Mouse (Mus musculus): ENCODE measurements around the gene Lrrn2.

Lrrn2 gene

GRCm38 (mm10) chr1:132880161-132881005 lies at the start of gene Lrrn2:
Gene Lrrn2 (plus strand): TSS chr1:132880273.
- DNase-seq (ENCODE audit: low spot score in 2 of 2), result no peak

- no peak for DNase-seq (ENCODE audit: low spot score in 2 of 2)
These were observed 48.1 kb upstream of the Lrrn2 start for GRCm38 (mm10) chr1:132831963-132832362.

DNA sequence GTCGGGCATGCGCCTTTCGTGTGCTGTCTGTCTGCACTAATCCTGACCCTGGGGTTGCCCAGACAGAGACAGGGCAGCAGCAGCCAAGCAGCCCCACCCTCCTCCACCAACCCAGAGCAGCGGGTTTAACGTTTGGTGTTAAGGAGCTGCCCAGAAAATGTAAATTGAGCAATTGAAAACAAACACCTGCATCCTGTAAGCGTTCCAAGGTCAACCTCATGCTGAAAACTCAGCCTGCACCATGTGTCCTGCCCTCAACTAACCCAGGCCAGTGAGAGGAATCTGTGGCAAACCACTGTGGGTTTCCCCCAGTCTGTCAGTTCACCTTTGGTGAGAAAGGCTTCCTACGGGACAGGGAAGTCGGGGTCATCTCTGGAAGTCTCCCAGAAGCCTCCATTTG lies 46.0 kb upstream of the Lrrn2 start:
- DNase-seq (ENCODE audit: low spot score in 2 of 2), result no peak

- DNase-seq (ENCODE audit: low spot score in 2 of 2), result no peak
These were observed 43.2 kb upstream of the Lrrn2 start for GRCm38 (mm10) chr1:132836895-132837294.

DNA sequence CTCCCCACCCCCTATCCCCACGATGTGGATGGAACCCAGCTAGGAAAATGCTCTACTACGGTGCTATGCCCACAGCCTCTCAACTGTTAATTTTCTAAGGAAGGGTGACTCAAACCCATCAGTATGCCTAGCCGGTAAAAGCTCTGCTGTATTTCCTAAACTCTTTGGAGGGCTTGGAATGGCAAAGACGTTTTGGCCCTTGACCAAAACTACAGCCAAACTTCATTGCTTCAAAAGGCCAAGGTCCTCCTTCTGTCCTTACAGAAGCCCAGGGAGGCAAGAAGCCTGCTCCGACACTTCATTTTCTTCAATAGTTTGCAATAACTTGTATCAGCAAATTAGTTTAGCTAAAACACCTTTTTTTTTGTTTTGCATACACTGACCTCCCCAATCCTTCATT lies 42.4 kb upstream of the Lrrn2 start:
- DNase-seq (ENCODE audit: low spot score in 2 of 2), result no peak

- no peak for DNase-seq (ENCODE audit: low spot score in 2 of 2)
These were observed 41.7 kb upstream of the Lrrn2 start for GRCm38 (mm10) chr1:132838371-132838770.

DNA sequence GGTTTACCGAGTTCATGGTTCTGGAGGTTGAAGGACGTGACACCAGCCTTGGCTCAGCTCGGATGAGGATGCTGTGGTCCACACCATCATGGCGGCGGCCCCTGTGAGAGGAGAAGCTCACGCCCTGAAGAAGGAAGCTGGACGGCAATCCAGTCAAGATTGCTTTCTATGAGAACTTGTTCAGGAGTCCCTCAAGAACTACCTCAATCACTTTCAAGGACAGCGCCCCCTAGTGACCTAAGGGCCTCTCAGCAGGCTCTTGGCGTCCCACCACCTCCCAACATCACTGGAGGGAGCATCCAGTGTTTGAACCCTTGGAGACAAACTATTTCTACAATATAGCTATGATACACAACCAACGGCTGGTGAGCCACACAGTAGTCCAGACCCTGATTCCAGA lies 36.5 kb upstream of the Lrrn2 start:
- DNase-seq (ENCODE audit: low spot score in 2 of 2), result no peak

DNA sequence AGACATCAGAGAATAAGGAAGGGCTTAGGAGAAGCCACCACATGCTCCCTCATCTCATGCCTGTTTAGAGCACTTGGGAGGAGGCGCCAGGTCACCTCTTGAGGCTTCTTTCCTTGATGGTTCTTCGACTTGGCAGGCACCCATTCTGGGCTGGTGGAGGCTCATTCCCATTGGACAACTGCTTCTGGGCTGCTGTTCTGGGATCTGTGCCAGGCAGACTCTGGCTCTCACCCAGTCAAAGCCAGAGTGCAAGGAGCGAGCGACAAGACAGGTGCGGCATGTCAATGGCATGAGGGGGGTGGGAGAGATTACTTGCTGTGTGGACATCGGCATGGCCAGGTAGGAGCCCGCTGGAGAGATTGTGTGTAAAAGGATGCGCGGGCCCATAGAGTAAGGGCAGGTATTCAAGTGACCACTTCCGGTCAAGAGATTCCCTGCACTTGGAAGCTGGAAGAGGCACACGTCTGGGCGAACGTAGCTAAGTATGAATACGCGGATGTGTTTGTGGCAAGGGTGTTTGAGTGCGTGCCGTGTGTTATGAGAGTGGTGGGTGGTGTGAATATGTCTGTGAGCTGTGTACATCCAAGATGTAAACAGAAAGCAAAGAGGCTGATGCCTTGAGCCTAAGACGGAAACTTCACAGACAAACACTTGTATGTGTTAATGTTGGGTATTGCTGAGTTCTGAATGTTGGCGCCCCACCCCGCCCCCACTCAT lies 35.8 kb upstream of the Lrrn2 start:
- DNase-seq (ENCODE audit: low spot score in 2 of 2), result no peak

- no peak for DNase-seq (ENCODE audit: low spot score in 2 of 2)
These were observed 34.3 kb upstream of the Lrrn2 start for GRCm38 (mm10) chr1:132845766-132846165.

DNA sequence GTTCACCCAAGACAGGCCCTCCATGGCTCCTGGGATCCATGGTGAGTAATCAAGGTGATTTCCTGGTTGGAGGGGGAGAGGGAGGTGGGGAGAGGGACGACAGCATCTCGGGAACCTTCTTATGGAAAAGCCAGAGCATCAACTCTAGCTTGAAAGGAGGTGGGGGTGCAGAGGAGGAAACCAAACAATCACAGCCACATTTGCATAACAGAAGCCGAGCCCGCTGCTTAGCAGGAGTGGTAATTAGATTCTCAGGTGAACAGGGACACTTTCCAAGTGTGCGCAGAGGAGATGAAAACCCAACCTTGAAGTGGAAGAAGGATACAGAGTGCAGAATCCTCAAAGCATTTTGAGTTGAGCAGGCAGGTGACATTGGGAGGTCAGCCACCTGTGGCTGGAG lies 29.3 kb upstream of the Lrrn2 start:
- DNase-seq (ENCODE audit: low spot score in 2 of 2), result no peak

GRCm38 (mm10) chr1:132851296-132851695 lies 28.8 kb upstream of the Lrrn2 start:
- no peak for DNase-seq (ENCODE audit: low spot score in 2 of 2)

DNA sequence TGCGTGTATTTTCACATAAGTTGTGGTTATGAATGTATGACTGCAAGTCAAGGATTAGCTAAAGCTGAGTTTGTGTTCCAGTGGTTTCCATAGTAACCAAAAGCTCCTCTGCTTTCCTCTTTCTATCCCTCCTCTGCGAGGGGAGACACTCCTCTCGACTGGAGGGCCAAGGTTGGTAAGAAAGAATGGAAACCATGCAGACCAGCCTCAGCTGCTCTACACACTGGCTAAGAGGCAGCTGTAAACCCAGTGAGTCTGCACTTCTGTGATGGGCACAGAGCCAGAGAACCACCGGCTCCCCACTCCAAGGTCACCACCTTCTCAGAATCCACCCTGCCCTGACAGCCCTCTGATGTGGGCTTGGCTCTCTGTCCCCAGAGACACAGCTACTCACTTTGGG lies 28.3 kb upstream of the Lrrn2 start:
- DNase-seq (ENCODE audit: low spot score in 2 of 2), result no peak

- DNase-seq (ENCODE audit: low spot score in 2 of 2), result no peak
These were observed 26.8 kb upstream of the Lrrn2 start for GRCm38 (mm10) chr1:132853312-132853711.

DNA sequence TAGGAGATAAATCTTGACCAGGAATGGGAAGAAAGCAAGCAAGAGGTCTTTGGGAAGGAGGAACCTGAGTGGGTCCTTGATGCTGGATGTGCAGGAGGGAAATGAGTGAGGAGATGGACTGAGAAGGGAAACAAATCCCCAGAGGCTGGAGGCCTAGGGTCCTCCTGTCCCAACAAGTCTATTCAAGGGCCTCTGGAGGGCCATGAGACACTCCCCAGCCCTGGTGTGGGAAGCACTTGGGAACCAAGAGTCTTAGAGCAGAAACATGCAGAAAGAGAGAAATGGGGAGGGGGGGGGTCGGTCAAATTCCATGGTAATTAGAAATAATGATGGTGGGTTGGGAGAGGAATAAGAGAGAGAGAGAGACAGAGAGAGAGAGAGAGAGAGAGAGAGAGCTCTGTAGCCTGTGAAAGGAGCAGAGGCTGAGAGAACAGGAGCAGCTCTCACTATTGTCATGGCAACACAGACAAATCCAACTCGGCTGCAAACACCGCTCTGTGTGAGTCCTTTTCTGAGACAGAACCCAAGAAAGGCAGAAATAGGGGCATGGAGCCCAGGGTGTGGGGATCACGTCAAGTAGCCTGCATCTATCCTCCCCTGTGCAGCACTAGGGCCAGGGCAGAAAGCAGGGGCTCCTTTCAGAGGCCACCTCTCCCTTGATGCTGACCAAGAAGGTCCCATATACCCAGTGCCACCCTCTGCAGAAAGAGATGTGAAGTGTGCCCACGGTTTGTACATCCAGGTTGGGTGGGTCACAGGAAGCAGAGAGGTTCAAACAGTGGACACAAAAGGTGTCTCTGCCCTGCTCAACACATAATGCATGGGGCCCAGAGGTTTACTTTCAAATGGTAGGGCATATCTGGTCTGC lies 21.3 kb upstream of the Lrrn2 start:
- no peak for DNase-seq (ENCODE audit: low spot score in 2 of 2)

DNA sequence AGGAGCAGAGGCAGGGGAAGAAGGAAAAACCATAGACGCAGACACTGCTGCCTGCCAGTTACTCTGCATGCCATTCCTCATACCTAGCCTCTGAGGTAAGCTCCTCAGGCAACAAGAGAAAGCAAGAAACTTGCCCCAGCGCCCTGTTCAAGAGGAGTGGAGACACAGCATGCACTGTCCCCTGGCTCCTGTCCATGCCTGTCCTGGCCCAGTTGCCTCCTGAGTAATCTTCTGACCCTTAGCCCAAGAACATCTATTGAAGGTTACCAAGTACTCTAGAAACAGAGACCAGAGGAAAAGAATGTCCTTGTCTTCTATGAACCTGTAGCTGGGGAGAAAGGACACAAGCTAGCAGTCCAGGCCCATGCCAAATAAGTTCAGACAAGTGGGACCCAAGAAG lies 15.9 kb upstream of the Lrrn2 start:
- DNase-seq (ENCODE audit: low spot score in 2 of 2), result no peak

DNA sequence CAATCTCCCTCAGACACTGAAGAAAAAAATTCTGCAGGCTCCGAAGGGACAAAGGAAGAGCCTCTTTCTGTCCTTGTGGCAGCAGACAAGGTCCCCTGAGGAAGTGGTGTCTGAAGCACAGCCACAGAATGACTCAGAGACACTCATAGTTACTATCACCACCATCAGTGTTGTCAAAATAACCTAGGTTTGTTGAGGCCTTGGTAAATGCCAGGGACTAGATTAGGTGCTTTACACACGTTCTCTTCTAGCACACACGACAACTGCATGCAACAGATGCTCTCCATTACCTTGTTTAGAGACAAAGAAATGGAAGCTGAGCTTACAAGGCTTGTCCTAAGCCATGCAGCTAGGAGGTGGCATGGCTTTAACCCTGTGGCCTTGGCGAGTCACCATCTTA lies 14.5 kb upstream of the Lrrn2 start:
- no peak for DNase-seq (ENCODE audit: low spot score in 2 of 2)

- no peak for DNase-seq (ENCODE audit: low spot score in 2 of 2)
These were observed 9.7 kb upstream of the Lrrn2 start for GRCm38 (mm10) chr1:132870327-132870726.

DNA sequence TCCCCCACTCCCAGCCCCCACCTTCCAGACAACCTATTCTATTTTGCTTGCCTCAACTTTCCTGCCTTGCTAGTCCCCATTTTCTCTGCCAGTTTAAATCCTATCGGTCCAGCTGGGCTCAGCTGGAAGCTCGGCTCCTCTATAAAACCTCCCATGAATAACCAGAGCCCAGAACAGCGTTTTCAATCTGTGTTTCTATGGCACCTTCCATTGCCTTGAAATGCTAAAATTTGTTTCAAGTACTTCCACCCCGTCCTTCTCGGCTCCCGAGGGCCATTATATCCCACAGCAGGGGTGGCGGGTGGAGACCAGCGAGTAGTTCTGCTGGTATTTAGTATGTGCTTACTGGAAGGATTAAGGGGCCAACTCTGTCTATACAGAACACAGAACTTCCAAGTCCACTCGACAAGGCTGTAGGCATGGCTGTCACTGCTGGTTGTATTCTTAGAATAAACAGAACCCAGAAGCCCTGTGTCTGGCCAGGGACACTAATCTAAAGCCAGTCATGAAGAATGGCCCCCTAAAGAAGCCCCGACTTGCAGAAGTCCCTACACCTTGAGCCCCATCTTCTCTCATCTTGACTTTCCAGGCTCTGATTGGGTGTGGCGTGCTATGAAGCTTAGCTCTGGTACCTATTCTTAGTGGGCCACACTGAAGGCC lies 992 bp upstream of the Lrrn2 start:
- DNase-seq (ENCODE audit: low spot score in 2 of 2), result no peak

DNA sequence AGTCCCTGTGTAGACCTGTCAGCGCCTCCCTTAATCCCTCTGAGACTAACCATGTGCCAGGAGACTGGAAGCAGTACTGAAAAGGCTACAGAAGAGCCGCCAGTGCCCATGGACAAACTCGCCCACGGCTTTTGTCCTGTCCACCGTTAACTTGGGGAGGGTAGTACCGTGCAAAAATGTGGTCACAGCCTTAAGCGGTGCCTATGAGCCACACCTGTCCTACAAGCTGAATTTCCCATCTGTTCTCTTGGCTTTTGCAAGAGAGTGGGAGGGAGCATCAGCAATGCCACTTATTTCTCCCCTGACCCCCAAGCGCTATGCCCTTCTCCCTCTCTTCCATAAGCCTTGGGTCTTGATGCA lies 292 bp upstream of the Lrrn2 start:
- DNase-seq (ENCODE audit: low spot score in 2 of 2), result no peak

DNA sequence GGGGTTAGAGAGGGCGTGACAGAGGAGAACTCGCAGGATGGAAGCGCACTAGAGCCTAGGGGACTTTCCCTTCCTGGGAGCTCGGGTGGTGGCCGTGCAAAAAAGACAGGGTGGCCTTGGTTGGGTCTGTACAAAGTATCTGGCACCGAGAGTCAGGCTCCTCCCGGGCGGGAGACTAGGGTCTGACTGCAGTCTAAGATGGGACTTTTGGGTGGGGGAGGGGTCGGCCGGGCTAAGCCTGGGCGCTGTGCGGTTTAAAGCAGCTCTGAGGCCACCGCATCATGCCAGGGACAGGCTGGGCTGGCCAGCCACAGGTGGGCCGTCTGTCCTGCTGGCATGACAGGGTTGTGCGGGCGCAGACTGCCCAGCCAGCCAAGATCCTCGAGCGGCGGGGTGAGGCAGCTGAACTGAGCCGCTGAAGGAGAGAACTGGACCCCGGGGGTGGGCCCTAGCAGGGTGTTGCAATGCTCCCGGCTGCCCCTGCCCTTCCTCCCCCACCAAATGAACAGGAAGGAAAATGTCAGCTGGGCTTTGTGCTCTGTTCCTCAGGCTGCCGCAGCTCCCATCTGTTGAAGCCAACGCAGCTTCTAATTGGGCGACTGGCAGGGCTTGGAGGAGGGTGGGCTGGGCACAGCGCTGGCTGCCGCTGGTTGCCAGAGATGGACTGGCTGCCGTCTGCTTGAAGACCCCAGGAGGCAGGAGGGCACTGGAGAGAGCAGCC lies 1.1 kb downstream of the Lrrn2 start:
- DNase-seq (ENCODE audit: low spot score in 2 of 2), result no peak

GRCm38 (mm10) chr1:132881836-132882235 lies 1.8 kb downstream of the Lrrn2 start:
- no peak for DNase-seq (ENCODE audit: low spot score in 2 of 2)
